Mouse (Mus musculus): ENCODE measurements around the gene Olfr191. TPM values are rescaled to one million over a fixed set of nuclear protein-coding genes. Genes with fewer than 3 reads are reported as not detected.

Olfr191 gene
- polyA plus RNA-seq, 1 experiment from 2014 or later = not detected

GRCm38 (mm10) chr16:59047579-59047978 lies 42.0 kb downstream of the Olfr191 start:
- Histone ChIP-seq H3K27me3 (no peaks in the 10 kb centered on the region), H3K27ac (no peak overlapping the region), H3K4me2 (no peak overlapping the region), H3K4me1 (no peaks in the 10 kb centered on the region), H3K36me3 (no peaks in the 10 kb centered on the region), H3K4me3 (no peak overlapping the region), H3K9ac (no peak overlapping the region), H3K9me3 (no peaks in the 10 kb centered on the region)
- 62% methylated on average over 4 of the region's 4 CpGs for WGBS
- no peak for ATAC-seq (ENCODE audit: insufficient number of reproducible peaks, insufficient read depth, low FRiP score, low TSS enrichment, low read depth)

DNA sequence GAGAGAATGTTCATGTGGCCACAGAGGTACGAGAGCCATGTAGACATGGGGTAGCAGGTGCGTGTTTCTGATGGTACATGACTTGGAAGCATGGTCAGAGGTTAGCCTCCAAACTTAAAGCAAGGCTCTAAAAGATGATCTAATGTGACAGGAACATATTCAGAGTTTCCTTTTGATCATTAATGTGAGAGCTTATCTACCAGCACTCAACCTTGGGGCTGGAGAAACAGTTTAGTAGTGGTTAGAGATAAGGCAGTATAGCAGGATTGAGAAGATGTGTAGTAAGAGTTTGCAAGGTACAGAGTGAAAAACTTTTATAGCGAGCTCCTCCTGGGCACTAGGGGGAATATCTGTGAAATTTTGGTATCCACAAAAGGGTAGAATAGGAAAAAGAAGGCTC lies 43.8 kb downstream of the Olfr191 start:
- Histone ChIP-seq H3K4me1 (no peaks in the 10 kb centered on the region), H3K4me3 (no peak overlapping the region), H3K27me3 (no peaks in the 10 kb centered on the region), H3K9ac (no peak overlapping the region), H3K4me2 (no peak overlapping the region), H3K36me3 (no peaks in the 10 kb centered on the region), H3K9me3 (no peaks in the 10 kb centered on the region), H3K27ac (no peak overlapping the region)
- no peak for ATAC-seq (ENCODE audit: insufficient number of reproducible peaks, insufficient read depth, low FRiP score, low TSS enrichment, low read depth)
- WGBS = 85% methylated on average over 3 of the region's 3 CpGs

GRCm38 (mm10) chr16:59039710-59040109 lies 49.9 kb downstream of the Olfr191 start, which contains the start of gene Olfr187:
Gene Olfr187, minus strand, starts transcription at chr16:59039767.
- Histone ChIP-seq H3K4me1 (no peaks in the 10 kb centered on the region), H3K27ac (no peak within 1 kb of the TSS), H3K27me3 (no peaks in the 10 kb centered on the region), H3K9ac (no peak within 1 kb of the TSS), H3K9me3 (no peaks in the 10 kb centered on the region), H3K4me2 (no peak within 1 kb of the TSS), H3K4me3 (no peak within 1 kb of the TSS), H3K36me3 (no peaks in the 10 kb centered on the region)
- WGBS = 84% methylated on average over 7 of the region's 7 CpGs
- no peak for ATAC-seq (ENCODE audit: insufficient number of reproducible peaks, insufficient read depth, low FRiP score, low TSS enrichment, low read depth)

Other genes with a start within 250 kb of the Olfr191 start
- gene Olfr177, start 215.1 kb downstream of the Olfr191 start, polyA plus RNA-seq (2015; fragmentation: Nextera tagmentation; extraction: Ambion mirVana) = not detected in 2 replicates
- not detected in 2 replicates for gene Olfr178, start 197.8 kb downstream of the Olfr191 start, polyA plus RNA-seq (2015; fragmentation: Nextera tagmentation; extraction: Ambion mirVana)
- not detected in 2 replicates for gene Olfr181, start 161.1 kb downstream of the Olfr191 start, polyA plus RNA-seq (2015; fragmentation: Nextera tagmentation; extraction: Ambion mirVana)
- not detected in 2 replicates for gene Olfr180, start 160.4 kb downstream of the Olfr191 start, polyA plus RNA-seq (2015; fragmentation: Nextera tagmentation; extraction: Ambion mirVana)
- gene Olfr183, start 94.5 kb downstream of the Olfr191 start, polyA plus RNA-seq (2015; fragmentation: Nextera tagmentation; extraction: Ambion mirVana) = not detected in 2 replicates
- gene Olfr186, start 59.5 kb downstream of the Olfr191 start, polyA plus RNA-seq (2015; fragmentation: Nextera tagmentation; extraction: Ambion mirVana) = not detected in 2 replicates
- gene Olfr187, start 50.1 kb downstream of the Olfr191 start, polyA plus RNA-seq (2015; fragmentation: Nextera tagmentation; extraction: Ambion mirVana) = not detected in 2 replicates
- gene Olfr190, start 11.8 kb downstream of the Olfr191 start, polyA plus RNA-seq (2015; fragmentation: Nextera tagmentation; extraction: Ambion mirVana) = not detected in 2 replicates
- gene Olfr193, start 22.1 kb upstream of the Olfr191 start, polyA plus RNA-seq (2015; fragmentation: Nextera tagmentation; extraction: Ambion mirVana) = not detected in 2 replicates
- gene Olfr194, start 31.2 kb upstream of the Olfr191 start, polyA plus RNA-seq (2015; fragmentation: Nextera tagmentation; extraction: Ambion mirVana) = not detected in 2 replicates
- gene Olfr195, start 57.2 kb upstream of the Olfr191 start, polyA plus RNA-seq (2015; fragmentation: Nextera tagmentation; extraction: Ambion mirVana) = not detected in 2 replicates
- not detected in 2 replicates for gene Olfr196, start 80.6 kb upstream of the Olfr191 start, polyA plus RNA-seq (2015; fragmentation: Nextera tagmentation; extraction: Ambion mirVana)
- gene Olfr198, start 113.7 kb upstream of the Olfr191 start, polyA plus RNA-seq (2015; fragmentation: Nextera tagmentation; extraction: Ambion mirVana) = not detected in 2 replicates
- gene Olfr199, start 129.9 kb upstream of the Olfr191 start, polyA plus RNA-seq (2015; fragmentation: Nextera tagmentation; extraction: Ambion mirVana) = not detected in 2 replicates
- gene Olfr201, start 182.8 kb upstream of the Olfr191 start, polyA plus RNA-seq (2015; fragmentation: Nextera tagmentation; extraction: Ambion mirVana) = not detected in 2 replicates
- 0.39 TPM in 1 of 2 replicates, not detected in the other for gene Olfr202, start 197.0 kb upstream of the Olfr191 start, polyA plus RNA-seq (2015; fragmentation: Nextera tagmentation; extraction: Ambion mirVana)
- not detected in 2 replicates for gene Olfr203, start 209.1 kb upstream of the Olfr191 start, polyA plus RNA-seq (2015; fragmentation: Nextera tagmentation; extraction: Ambion mirVana)
- gene Olfr204, start 228.4 kb upstream of the Olfr191 start, polyA plus RNA-seq (2015; fragmentation: Nextera tagmentation; extraction: Ambion mirVana) = not detected in 2 replicates
- not detected in 2 replicates for gene Olfr205, start 241.3 kb upstream of the Olfr191 start, polyA plus RNA-seq (2015; fragmentation: Nextera tagmentation; extraction: Ambion mirVana)

All from embryonic facial prominence, embryonic 13.5 days (tissue).